16 mouse cellular contexts compared by ENCODE assay signal in the genomic region with DNA sequence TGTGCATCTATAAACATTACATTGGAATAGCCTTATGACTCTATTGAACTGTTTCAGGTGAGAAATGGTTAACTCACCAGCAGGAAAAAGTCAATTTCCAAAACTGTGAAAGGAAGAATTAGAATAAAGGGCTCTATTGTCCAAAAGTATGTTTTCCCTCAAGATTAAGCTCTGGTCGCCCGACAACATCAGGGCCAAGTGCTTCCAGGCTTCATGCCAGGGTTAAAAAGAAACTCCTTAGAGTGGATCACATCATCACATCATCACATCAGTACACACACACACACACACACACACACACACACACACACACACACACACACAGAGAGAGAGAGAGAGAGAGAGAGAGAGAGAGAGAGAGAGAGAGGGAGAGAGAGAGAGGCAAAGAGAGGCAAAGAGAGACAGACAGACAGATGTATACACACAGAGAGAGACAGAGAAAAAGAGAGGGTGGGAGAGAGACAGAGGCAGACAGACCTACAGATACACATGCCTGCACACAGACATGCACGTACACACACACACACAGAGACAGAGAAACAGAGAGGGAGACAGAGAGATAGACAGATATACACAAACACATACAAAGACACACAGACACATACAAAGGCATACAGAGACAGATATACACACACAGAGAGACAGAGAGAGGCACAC.
A peak's percentile ranks its signal among the peaks of the same experiment; 100 is the strongest.
DNase-seq lines count a peak whose midpoint lies in the region; ATAC-seq and TF ChIP-seq lines count a peak whose summit lies in the region.
"Had no signal": no experiment of that assay in that cellular context is flagged by ENCODE, and none has a peak within 500 bp of the region (broad histone marks: within the 10 kb centered on the region; RNA-seq: fewer than 3 reads in every experiment).

No protein-coding gene starts in this region.

- H3K9ac ChIP-seq in embryonic facial prominence, embryonic 14.5 days (ENCODE audit: low read depth, low read length), result no peak overlapping the region
- no peak overlapping the region for H3K9ac ChIP-seq in limb, embryonic 14.5 days (ENCODE audit: low read depth, low read length, severe bottlenecking)
- H3K9ac ChIP-seq: liver, embryonic 14.5 days; neural tube, embryonic 12.5 days had no signal

- DNase-seq in embryonic facial prominence, embryonic 14.5 days (ENCODE audit: low spot score), result peak; percentile 74
- DNase-seq in embryonic facial prominence, embryonic 10.5 days (ENCODE audit: low spot score), result no peak
- peak; percentile 10 for DNase-seq in limb, embryonic 14.5 days (ENCODE audit: low spot score)
- no peak for DNase-seq in limb, embryonic 10.5 days (ENCODE audit: low spot score)
- DNase-seq in Muller cell, postnatal 12 days (ENCODE audit: inconsistent ontology term), result peak; percentile 71
- DNase-seq in heart, postnatal 25 days (ENCODE audit: low spot score), result peak; percentile 7
- DNase-seq: cerebellum, adult 9-10 months; layer of hippocampus, adult 9-11 months; thymus, postnatal 4 days had no signal

- peak; percentile 41; the same call in 1 of the 2 replicates for ATAC-seq in embryonic facial prominence, embryonic 14.5 days (ENCODE audit: low read depth)
- ATAC-seq in limb, embryonic 14.5 days (ENCODE audit: low FRiP score, low read depth), result no peak
- ATAC-seq in monocyte, adult 5-6 weeks (replicated peaks; ENCODE audit: insufficient number of reproducible peaks, low FRiP score, low TSS enrichment, poor library complexity, severe bottlenecking), result no peak
- ATAC-seq in activated CD4-positive, CD25-positive, alpha-beta regulatory T cell, adult 4 months, result no peak
- ATAC-seq: Patski had no signal

- H3K27me3 ChIP-seq in embryonic facial prominence, embryonic 14.5 days (replicated peaks; ENCODE audit: control insufficient read depth, insufficient read depth, low read length), result no peaks in the 10 kb centered on the region
- no peaks in the 10 kb centered on the region for H3K27me3 ChIP-seq in embryonic facial prominence, embryonic 10.5 days (replicated peaks; ENCODE audit: low read depth, poor library complexity, severe bottlenecking)
- H3K27me3 ChIP-seq in limb, embryonic 14.5 days (ENCODE audit: control insufficient read depth, insufficient read depth, low read length), result no peaks in the 10 kb centered on the region
- no peaks in the 10 kb centered on the region for H3K27me3 ChIP-seq in limb, embryonic 10.5 days (ENCODE audit: low read depth, poor library complexity, severe bottlenecking)
- H3K27me3 ChIP-seq: neural tube, embryonic 12.5 days; Patski had no signal

- H3K4me1 ChIP-seq in embryonic facial prominence, embryonic 14.5 days (ENCODE audit: control insufficient read depth, insufficient read depth, low read length), result no peaks in the 10 kb centered on the region
- no peaks in the 10 kb centered on the region for H3K4me1 ChIP-seq in embryonic facial prominence, embryonic 10.5 days
- no peaks in the 10 kb centered on the region for H3K4me1 ChIP-seq in limb, embryonic 14.5 days (ENCODE audit: control insufficient read depth, insufficient read depth, low read length)
- H3K4me1 ChIP-seq in limb, embryonic 10.5 days, result no peaks in the 10 kb centered on the region
- H3K4me1 ChIP-seq: neural tube, embryonic 12.5 days had no signal

- no peak overlapping the region for H3K27ac ChIP-seq in embryonic facial prominence, embryonic 14.5 days (replicated peaks; ENCODE audit: low read depth, low read length)
- H3K27ac ChIP-seq in embryonic facial prominence, embryonic 10.5 days (replicated peaks), result no peak overlapping the region
- no peak overlapping the region for H3K27ac ChIP-seq in limb, embryonic 14.5 days (replicated peaks; ENCODE audit: low read depth, low read length)
- H3K27ac ChIP-seq in limb, embryonic 10.5 days, result no peak overlapping the region
- H3K27ac ChIP-seq: heart, adult 2 months; liver, embryonic 14.5 days; neural tube, embryonic 12.5 days had no signal

- no peaks in the 10 kb centered on the region for H3K36me3 ChIP-seq in embryonic facial prominence, embryonic 14.5 days (ENCODE audit: control insufficient read depth, insufficient read depth, low read length)
- H3K36me3 ChIP-seq in embryonic facial prominence, embryonic 10.5 days (replicated peaks), result no peaks in the 10 kb centered on the region
- no peaks in the 10 kb centered on the region for H3K36me3 ChIP-seq in limb, embryonic 14.5 days (ENCODE audit: control insufficient read depth, insufficient read depth, low read length)
- H3K36me3 ChIP-seq in limb, embryonic 10.5 days, result no peaks in the 10 kb centered on the region
- H3K36me3 ChIP-seq: neural tube, embryonic 12.5 days had no signal

- intact Hi-C loops in heart, postnatal 25 days (cut with DNase I), result no loop called here

- no peaks in the 10 kb centered on the region for H3K9me3 ChIP-seq in embryonic facial prominence, embryonic 14.5 days (ENCODE audit: control insufficient read depth, low read length)
- H3K9me3 ChIP-seq in embryonic facial prominence, embryonic 10.5 days, result no peaks in the 10 kb centered on the region
- H3K9me3 ChIP-seq in limb, embryonic 14.5 days (ENCODE audit: control insufficient read depth, low read length), result no peaks in the 10 kb centered on the region
- H3K9me3 ChIP-seq in limb, embryonic 10.5 days (replicated peaks), result no peaks in the 10 kb centered on the region
- H3K9me3 ChIP-seq: neural tube, embryonic 12.5 days had no signal

- H3K4me3 ChIP-seq in embryonic facial prominence, embryonic 14.5 days (ENCODE audit: low read depth, low read length), result no peak overlapping the region
- H3K4me3 ChIP-seq in embryonic facial prominence, embryonic 10.5 days, result no peak overlapping the region
- H3K4me3 ChIP-seq in limb, embryonic 14.5 days (replicated peaks; ENCODE audit: low read length), result no peak overlapping the region
- H3K4me3 ChIP-seq in limb, embryonic 10.5 days, result no peak overlapping the region
- H3K4me3 ChIP-seq: heart, adult 2 months; neural tube, embryonic 12.5 days had no signal

- no peak for TF ChIP-seq POLR2A in limb, embryonic 14.5 days (IDR thresholded peaks at IDR 0.05; ENCODE audit: borderline replicate concordance, extremely low read depth, insufficient read depth, insufficient read length)

- 32% methylated on average over 3 of the region's 3 CpGs for WGBS in embryonic facial prominence, embryonic 14.5 days
- 43% methylated on average over 3 of the region's 3 CpGs for WGBS in embryonic facial prominence, embryonic 10.5 days
- WGBS in limb, embryonic 14.5 days, result 49% methylated on average over 3 of the region's 3 CpGs
- WGBS in limb, embryonic 10.5 days, result 80% methylated on average over 3 of the region's 3 CpGs

- no peak overlapping the region for H3K4me2 ChIP-seq in embryonic facial prominence, embryonic 14.5 days (ENCODE audit: low read depth, low read length)
- no peak overlapping the region for H3K4me2 ChIP-seq in limb, embryonic 14.5 days (replicated peaks; ENCODE audit: low read depth, low read length, severe bottlenecking)
- H3K4me2 ChIP-seq: midbrain, embryonic 11.5 days; neural tube, embryonic 12.5 days had no signal

Comparison
In these comparisons a context has a peak if more than half of its experiments do, and no peak if none do; other contexts are left out.
1. DNase-seq: peak in embryonic facial prominence, embryonic 14.5 days (single experiment), limb, embryonic 14.5 days (single experiment), Muller cell, postnatal 12 days (single experiment) and heart, postnatal 25 days (single experiment); none in embryonic facial prominence, embryonic 10.5 days (single experiment) and limb, embryonic 10.5 days (single experiment).